Mouse (Mus musculus) bone marrow, adult 2 months (tissue): ENCODE results near the gene Gm16181. TPM values are rescaled to one million over a fixed set of nuclear protein-coding genes. Genes with fewer than 3 reads are reported as not detected.

Experiments
- H3K27ac ChIP-seq: fragments of 200-500 bp; 2 replicates; pipeline ENCODE4 v1.5.1; 2012; ENCODE audit warnings: low read depth, mild to moderate bottlenecking, control low read depth, inconsistent platforms, low read length; ENCODE audit not compliant: control insufficient read depth, poor library complexity, insufficient read depth
- H3K4me1 ChIP-seq: fragments of 200-500 bp; 2 replicates; pipeline ENCODE4 v1.6.1; 2011; ENCODE audit warnings: low read length; ENCODE audit not compliant: control insufficient read depth, insufficient read depth
- H3K4me3 ChIP-seq: fragments of 200-500 bp; replicated peaks from 2 replicates; pipeline ENCODE3; 2011; ENCODE audit warnings: mild to moderate bottlenecking, low read depth, low read length, control low read depth; ENCODE audit not compliant: control insufficient read depth
- CTCF ChIP-seq: fragments of 200-500 bp; IDR thresholded peaks from 2 replicates; pipeline ENCODE4 v1.5.1; 2011; ENCODE audit warnings: low read length, control low read depth; ENCODE audit not compliant: control insufficient read depth, insufficient read depth
- POLR2A ChIP-seq: fragments of 200-500 bp; IDR thresholded peaks from 2 replicates; pipeline ENCODE4 v1.6.1; 2011; ENCODE audit warnings: low read depth, mild to moderate bottlenecking, control low read depth, low read length, borderline replicate concordance; ENCODE audit not compliant: control insufficient read depth
- WGBS: fragments of 180-500 bp; shearing (Covaris S2); methylation state at CpG from one replicate; pipeline ENCODE4 v1.1.7; 2018; 5-methylcytosine and 5-hydroxymethylcytosine counted together
- polyA plus RNA-seq: library from polyadenylated mRNA; stranded (reverse); fragments of >200 nt; gene quantifications from 2 replicates; pipeline ENCODE4 v1.2.4, GENCODE M21; 2011; ENCODE audit warnings: low replicate concordance; ENCODE audit not compliant: missing spikeins, insufficient read depth, insufficient read length

Gm16181 gene
- polyA plus RNA-seq, 1 experiment, result not detected

DNA sequence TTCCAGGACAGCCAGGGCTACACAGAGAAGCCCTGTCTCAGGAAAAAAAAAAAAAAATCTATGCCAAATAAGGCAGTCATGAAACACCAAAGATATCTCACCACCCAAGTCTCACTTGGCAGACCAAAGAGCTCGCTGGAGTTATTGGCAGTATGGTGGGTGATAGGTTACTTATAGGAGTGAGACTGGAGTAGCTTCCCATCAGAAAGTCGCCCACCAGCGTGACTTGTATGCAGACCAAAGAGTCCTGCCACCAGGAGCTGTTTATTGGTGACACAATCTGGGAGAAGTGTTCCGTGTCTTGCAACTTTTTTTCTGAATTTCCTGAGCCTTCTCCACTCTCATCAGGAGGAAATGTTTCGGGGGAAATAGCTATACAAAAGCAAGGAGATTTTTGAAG is 19.1 kb downstream of the Gm16181 start:
- Histone ChIP-seq H3K4me1 (peaks cover 5% of the 10 kb centered on the region), H3K27ac (no peak overlapping the region), H3K4me3 (no peak overlapping the region)
- TF ChIP-seq POLR2A (no peak), CTCF (no peak)
- 64% methylated on average over 5 of the region's 5 CpGs for WGBS

DNA sequence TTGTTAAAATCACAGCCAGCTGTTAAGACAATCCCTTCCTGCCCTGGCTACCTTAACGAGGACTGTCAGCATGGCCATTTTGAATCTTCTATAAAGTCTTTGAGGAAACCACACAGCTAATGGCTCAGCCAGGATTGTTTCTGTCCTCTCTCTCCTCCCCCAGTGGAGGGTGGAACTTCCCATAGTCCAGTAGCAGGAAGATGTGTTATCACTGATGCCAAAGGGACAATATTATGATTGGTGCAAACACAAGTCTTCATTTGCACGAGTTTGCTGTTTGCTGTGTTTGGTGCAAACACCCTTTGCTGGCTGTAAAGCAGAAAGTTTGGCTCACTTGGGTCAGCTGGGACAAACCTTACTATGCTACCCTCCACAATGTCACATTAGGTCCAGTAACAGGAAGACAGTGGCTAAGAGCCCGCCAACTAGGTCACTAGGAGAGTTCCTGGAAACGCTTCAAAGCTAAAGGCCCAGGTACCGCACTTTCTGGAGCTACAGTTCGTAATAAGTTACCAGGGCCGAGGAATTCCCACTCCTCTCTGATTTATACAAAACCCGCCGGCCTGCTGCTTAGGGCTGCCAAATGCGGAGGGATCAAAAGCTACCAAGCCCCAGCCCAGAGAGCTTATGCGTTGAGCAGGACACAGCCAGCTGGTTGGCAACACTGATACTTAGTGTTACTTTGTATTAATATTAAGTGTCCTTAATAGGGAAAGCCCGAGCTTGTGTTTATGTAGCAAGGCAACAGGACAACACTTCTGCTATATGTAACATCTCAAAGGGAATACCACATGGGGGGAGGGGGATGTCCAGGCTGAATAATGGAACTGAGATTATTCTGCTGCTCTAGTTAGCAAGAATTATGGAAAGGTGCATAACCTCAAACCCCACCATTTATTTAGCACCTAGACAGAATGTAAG is 20.0 kb downstream of the Gm16181 start:
- TF ChIP-seq POLR2A (no peak), CTCF (no peak)
- Histone ChIP-seq H3K4me3 (peak overlapping the region; percentile 67), H3K4me1 (peaks cover 5% of the 10 kb centered on the region; the same call in 1 of the 2 replicates), H3K27ac (peak overlapping the region; percentile 98; the same call in 1 of the 2 replicates)
- 49% methylated on average over 12 of the region's 12 CpGs for WGBS

DNA sequence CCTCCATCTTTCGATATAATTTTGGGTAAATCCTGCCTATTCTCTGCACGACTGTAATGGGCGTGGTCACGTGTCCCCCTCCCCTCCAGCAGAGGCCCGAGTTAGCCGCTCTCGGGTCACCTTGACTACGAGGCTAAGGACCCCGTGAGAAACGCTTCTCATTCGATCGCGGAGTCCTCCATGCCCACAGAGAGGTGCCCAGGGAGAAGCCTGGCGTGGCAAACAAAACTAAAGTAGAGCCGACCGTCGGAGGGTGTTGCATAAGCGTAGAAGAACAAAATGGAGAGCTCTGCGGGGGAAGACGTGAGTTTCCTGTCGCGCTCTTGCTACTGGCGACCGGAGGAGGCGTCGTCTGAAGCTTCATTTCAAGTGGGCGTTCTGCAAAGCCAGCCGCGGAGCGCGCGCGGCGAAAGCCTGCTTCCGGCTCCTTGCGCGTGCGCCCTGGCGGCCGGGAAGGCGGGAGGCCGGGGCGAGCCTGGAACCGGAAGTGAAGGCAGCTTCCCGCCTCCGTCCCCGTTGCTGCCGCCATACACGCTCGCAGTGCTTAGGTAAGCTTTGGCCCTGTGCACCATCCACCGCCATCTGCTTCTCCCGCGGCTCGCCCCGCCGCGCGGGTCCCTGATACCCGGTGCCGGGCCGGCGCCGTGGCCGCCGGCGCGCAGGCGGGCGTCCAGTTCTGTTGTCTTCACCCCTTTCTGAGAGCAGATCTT is 20.8 kb downstream of the Gm16181 start, which contains the start of gene Ddx39b:
Ddx39b (plus strand) TSS at position 442 of the 710 bp plus-strand sequence.
- TF ChIP-seq CTCF (peak; percentile 0; the same call in 1 of the 2 replicates), POLR2A (peak; percentile 93)
- Histone ChIP-seq H3K27ac (peak within 1 kb of the TSS; percentile 98), H3K4me3 (peak within 1 kb of the TSS; percentile 67), H3K4me1 (peaks cover 5% of the 10 kb centered on the region; the same call in 1 of the 2 replicates)
- under 1% methylated on average over 69 of the region's 69 CpGs for WGBS

DNA sequence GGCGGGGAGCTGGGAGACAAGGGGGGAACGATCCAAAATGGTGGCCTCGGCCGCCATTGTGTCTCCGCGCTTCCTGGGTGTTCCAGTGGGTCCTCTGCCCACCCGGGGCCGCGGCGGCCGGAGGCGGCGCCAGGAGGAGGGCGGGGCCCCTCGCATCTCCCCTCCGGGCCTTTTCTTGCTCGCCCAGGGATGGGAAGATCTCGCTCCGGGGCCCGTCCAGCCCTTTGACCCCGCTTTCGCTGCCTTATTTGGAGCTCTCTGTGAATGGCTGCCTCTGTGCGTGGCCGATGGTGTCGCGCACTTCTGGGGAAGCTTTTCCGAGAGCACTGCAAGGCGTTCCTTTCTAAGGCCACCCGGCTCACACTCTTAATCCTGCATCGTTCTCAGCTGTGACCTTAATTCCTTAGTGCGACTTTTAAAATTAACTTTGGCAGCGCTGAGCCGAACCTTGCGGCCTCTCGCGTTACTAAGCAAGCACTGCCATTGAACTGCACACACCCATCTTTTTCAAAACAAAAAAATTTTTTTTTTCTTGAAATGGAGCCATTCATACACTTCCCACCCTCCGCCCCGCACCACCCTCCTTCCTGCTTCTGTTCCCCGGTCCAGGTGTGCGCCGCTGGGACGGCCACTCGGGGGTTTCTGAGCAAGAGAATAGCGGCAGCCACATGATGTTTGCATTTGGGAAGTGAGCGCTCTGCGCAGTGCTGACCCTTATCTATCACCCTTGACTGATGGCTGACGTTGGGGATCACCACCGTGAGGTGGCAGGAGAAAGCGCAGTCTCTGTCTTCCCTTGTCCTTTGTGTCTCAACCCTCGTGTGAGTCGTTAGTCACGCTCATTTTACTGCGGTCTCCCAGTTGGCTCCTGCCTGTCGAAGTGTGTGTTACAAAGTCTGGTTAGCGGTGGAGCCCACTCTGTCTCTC is 21.6 kb downstream of the Gm16181 start:
- peaks cover 5% of the 10 kb centered on the region; the same call in 1 of the 2 replicates for H3K4me1 ChIP-seq
- peak overlapping the region; percentile 98 for H3K27ac ChIP-seq
- H3K4me3 ChIP-seq, result peak overlapping the region; percentile 63
- 0 out of 2 replicates have a peak, but pooled peaks have one; percentile 29 for TF ChIP-seq CTCF
- peak; percentile 52; the same call in 1 of the 2 replicates for TF ChIP-seq POLR2A
- under 1% methylated on average over 55 of the region's 55 CpGs for WGBS

DNA sequence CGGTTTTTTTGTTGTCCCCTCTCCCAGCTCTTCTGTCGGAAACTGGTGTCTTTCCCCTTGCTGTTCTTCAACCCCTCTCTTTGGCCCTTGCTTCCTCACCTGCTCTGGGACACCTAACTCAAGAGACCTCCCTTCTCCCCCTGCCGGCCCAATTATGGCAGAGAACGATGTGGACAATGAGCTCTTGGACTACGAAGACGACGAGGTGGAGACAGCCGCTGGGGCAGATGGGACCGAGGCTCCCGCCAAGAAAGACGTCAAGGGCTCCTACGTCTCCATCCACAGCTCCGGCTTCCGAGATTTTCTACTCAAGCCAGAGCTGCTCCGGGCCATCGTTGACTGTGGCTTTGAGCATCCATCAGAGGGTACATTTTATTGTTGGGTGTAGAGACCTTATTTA is 22.5 kb downstream of the Gm16181 start:
- peaks cover 5% of the 10 kb centered on the region; the same call in 1 of the 2 replicates for H3K4me1 ChIP-seq
- TF ChIP-seq POLR2A, result no peak; the same call in 1 of the 2 replicates
- TF ChIP-seq CTCF, result no peak; the same call in 1 of the 2 replicates
- H3K27ac ChIP-seq, result peak overlapping the region; percentile 98
- WGBS, result 1% methylated on average over 16 of the region's 16 CpGs
- peak overlapping the region; percentile 63 for H3K4me3 ChIP-seq

DNA sequence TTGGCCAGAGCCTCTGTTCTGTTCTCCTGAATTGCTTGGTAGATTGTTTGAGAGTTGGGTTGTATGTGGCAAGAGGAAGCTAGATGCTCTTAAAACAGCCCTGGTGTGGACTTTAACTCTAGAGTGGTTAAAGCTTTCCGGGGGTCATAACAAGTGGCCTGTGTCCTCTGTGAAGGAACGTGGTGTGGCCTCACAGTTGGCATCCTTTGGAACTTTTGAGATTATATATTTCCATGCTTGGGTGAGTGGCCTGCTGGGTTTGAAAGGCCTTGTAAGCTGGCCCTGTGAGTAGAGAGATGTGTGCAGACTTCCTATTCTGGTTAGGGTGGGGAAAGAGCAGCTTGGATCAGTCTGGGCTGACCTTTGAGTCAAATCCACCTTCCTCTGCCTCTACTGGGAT is 24.4 kb downstream of the Gm16181 start:
- 31% methylated on average over 2 of the region's 2 CpGs for WGBS
- Histone ChIP-seq H3K4me1 (peaks cover 5% of the 10 kb centered on the region; the same call in 1 of the 2 replicates), H3K4me3 (no peak overlapping the region), H3K27ac (no peak overlapping the region)
- TF ChIP-seq POLR2A, result no peak
- no peak for TF ChIP-seq CTCF
